Mouse (Mus musculus) thymus, postnatal 14 days (tissue): Measurements from ENCODE around the gene Nrp2.
A peak's percentile ranks its signal among the peaks of the same experiment; 100 is the strongest.

Experiments used
- DNase-seq: peaks from one replicate; pipeline ENCODE4 v3.0.0; 2021

Nrp2 gene

DNA sequence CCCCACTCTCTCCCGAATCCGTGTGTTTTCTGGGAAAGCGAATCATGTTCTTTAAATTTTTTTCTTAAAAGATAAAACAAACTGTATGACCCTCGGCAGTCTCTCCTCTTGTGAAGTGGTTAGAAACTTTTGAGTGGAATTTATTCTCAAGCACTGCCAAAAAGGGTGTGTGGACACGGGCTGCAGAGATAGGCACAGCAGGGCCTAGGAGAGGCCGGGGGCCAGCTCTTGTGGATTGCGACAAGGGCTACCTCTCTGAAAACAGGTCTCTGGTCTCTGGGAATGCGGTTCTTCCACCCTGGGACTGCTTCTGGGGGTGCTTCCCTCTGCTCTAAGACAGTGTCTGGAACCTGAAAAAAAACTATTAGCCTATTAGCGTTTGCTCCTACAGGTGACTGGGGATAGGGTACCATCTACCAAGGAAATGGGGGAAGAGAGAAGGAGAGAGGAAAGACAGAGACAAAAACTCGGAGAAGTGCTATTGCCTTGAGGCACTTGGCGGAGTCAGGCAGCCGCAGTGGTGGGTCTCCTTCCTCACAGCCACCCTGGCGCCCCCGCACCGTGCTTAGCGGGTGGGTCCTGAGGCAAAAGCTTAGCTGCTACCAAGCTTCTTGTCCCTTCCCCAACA is 1.9 kb downstream of the Nrp2 start:
- no peak for DNase-seq

DNA sequence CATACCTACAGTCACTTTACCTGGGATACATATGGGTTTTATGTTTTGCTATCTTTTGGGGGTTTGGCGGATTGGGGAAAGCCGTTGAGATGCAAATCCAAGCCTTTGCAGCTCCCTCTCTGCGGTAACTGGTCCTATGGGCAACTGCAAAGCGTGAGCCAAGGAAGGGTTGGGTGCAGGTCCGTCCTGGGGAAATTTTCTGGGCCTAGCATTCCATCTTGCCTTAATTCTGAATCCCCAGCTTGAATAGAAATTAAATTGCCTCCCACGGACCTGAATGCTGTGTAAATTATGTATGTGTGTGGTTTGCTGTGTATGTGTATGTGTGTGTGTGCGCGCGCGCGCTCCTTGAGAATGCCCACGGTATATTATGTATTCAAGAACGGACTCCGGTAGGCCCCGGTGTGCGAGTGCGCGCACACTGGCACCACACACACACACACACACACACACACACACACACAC is 2.5 kb downstream of the Nrp2 start:
- no peak for DNase-seq

DNA sequence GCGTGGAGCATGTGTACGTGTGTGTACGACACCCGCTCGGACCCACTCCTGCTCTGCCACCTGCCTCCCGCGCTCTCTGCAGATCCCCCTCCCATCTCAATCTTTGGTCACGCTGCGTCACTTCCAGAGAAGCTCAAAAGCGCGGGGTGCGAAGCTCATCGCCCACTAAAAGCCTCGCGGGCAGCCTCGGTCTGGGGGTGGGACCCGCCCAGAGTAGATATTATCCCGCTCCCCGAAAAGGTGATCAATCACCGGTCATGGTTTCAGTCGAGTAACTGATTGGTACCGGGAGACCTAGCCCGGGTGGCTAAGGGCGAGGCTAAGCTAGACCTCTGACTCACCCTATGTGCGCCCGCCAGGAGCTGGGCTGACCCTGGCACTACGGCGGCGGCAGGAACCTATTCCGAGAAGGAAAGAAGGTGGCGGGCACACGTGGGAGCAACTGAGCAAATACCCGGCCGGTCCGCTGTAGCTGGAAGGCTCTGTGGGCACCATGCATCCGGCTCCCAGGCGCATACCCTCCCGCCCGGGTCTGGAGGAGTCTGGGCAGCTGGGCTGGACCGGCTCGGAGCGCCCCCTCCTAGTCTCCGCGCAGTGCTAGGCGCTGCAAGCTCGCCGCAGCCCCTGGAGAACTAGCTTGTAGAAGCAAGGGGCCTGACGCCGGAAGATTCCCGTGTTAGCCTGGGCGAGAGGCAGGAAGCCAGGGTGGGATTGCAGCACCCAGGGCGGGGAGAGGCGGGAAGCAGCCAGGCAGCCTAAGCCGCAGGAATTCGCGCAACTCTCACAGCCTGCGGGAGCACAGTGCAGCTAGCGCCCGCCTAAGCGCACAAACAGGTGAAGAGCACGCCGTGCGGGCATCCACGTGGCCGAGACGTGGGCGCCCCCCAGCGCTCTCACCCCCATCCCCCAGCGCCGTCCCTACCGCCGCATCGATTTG is 3.3 kb downstream of the Nrp2 start:
- DNase-seq = no peak

DNA sequence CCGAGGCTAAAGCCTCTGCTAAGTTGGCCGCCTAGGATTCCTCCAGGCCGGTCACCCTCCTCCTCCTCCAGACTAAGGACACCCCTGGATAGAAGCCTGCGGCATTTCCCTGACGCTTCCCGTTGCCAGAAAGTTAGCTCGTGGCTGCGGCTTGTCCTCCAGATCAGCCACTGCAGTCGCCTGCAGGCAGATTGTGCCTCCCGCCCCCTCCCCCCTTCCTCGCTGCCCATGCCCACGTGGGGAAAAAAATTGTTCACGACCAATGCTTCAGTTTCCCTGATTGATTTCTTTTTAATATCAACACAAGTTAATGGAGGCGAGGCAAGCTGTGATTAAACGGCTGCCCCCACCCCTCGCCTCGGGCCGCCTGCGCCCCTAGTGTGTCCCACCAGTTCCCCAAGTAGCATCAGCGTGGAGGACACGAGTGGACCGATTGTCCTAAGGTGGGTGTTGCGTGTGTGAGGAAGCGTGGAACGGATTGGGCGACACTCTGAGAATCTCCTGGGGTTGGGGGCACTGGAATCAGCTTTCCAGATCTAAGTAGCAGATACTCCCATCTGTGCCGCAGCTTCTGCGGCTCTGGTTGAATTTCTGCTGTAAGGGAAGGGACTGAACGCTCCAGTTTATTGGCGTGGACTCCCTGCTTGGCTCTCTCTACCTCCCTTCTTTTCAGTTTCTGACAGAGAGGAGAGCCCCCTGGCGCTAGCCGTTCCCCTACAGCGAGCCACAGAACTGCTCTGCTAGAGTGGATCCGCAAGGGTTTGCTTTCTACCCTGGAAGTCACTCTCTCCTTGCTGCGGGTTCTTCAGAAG is 4.2 kb downstream of the Nrp2 start:
- DNase-seq = peak; percentile 16

DNA sequence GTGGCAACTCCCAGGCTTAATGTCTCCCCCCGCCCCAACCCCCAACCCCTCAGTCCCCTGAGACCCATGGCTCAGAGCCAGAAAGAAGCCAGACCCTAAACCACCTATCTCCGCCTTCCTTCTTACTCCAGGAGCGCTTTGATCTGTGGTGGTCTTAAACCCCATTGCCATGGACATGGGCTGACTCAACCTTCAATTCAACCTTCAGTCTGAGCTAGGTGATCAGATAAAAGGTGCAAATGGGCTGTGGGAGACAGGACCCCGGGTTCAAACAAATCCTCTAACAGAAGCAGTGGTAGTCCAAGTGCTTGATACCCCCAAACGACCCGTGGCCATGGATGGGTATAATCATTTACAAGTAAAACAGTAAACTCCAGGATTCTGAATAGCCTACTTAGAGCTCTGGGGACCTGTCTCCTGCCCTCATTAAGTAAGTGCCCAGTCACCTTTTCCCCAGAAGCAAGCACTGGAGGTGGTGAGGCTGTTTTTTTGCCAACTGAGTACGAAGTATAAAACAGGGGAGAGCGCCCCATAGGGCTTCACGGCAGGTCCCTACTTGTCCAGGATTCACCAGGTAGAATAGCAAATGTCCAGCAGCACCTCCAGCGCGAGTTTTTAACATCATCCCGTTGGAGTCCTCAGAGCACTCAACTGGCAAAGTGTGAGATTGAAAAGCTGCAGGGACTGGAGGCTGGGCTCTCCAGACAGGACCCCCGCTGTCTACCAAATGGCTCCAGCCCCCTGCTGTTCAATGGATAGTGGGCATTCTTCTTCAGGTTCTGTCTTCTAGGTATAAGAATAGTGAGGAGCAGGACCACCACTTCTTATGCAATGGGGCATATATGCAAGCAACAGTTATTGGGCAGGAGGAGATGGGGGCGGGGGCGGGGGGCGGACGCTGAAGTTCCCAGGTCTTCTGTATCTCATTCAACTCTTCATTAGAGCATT is 5.1 kb downstream of the Nrp2 start:
- no peak for DNase-seq

DNA sequence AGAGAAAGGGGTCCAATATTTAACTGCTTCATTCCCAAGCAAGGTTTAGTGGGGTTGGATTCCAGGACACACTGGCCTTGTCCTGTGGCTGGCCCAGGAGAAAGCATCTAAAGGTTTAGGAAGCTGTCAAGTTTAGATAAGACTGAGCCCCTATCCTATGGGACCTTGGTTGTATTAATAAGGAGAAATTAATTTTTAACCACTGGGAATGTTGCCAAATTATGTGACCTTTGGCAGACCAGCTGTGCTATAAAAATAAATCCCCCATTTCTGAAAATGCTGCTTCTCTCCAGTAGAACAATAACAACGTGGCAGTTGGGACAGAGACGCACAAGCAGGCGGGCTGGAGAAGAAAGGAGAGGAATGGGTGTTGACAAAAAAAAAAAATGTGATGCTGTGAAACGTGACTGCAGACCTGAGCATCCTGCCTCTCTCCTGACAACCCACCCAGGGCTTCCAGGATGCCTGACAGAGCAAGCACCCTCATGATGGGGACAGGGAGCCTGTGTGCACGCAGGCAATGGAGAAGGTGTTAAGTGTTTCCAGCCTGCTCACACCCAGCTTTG is 6.8 kb downstream of the Nrp2 start:
- no peak for DNase-seq

DNA sequence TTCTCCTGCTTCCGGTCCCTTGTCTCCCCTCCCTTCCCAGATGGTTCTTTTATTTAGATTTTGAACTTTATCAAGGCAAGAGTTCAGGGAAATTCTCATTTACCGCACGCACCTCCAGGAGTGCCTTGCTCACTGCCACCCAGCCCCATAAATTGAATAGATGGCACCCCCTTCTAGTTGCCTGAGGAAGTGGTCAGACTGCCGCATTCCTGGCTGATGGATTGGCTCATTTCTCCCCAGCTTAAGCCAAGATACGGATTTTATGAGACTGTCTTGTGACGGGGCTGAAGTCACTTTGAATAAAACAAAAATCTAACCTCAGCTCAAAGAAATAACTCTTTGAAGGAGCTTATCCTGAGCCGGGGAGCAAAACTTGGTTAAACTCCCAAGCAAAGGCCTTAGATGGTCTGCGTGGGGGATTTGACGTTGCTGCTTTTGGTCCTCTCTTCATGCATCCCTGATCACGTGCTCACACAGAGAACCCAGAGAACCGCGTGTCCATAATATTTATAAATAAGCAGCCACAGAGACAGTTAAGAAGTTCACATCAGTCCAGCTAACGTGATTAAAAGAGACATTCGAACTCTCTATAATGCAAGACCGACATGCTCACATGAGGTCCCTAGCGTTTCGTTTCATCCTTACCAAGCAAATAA is 10.1 kb downstream of the Nrp2 start:
- no peak for DNase-seq

DNA sequence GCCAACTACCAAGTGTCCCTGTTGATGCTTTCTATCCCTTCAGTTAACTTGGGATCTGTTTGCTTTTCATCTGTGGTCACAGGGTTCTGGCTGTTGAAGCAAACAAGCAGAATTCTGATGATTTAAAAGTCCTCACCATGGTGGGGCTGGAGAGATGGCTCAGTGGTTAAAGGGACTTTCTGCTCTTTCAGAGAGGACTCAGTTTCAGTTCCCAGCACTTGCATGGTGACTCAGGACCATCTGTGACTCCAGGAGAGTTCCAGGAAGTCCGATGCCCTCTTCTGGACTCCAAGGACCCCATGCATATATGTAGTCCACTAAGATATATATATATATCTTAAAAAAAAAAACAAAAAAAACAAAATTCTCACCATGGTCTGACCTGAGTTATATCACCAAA is 11.9 kb downstream of the Nrp2 start:
- no peak for DNase-seq

DNA sequence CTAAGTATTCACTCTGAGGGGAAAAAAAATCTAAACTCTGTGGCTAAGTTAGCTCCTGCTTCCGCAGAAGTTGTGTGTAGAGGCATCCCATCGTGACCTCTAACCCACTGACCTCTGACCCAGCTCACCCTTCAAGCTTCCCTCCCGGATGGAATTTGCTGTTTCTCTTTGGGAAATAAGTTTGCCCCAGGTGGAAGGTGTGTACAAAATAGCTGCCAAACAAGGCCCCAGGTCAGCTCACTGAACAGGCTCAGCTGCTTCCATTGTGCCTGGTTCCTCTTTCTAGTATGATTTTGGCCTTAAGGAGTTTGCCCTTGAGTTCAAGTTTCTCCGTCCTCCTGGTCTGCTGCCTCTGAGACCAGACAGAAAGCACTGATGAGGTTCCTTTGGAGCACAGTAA is 12.6 kb downstream of the Nrp2 start:
- DNase-seq = no peak

DNA sequence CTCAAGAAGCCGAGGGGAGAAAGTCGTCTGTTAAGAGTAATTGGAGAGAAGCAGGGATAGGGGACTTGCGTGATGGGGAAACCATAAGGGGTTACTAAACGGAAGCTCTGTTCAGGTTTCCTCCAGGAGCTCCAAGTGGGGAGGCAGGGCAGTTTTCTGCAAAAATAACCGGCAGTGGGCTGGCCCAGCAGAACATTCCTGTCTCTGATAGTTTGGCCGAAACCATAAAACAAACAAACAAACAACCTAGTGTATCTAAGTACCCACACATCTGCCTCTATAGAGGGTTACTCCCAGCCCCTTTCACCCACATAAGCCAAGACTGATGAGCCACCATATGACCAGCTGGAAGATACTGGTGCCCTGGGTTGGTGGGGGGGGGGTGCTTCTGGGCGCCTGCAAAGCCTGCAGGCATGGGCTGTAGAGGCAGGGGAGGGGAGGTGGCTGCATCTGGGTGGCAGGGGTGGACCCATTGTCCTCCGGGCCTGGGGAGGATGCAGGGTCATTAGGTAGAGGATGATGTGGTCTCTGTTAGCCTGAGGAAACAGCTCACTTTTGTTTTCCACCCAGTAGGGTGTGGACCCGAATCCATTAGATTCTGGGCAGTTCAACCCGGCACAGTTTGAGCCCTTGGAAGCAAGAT is 13.9 kb downstream of the Nrp2 start:
- no peak for DNase-seq

DNA sequence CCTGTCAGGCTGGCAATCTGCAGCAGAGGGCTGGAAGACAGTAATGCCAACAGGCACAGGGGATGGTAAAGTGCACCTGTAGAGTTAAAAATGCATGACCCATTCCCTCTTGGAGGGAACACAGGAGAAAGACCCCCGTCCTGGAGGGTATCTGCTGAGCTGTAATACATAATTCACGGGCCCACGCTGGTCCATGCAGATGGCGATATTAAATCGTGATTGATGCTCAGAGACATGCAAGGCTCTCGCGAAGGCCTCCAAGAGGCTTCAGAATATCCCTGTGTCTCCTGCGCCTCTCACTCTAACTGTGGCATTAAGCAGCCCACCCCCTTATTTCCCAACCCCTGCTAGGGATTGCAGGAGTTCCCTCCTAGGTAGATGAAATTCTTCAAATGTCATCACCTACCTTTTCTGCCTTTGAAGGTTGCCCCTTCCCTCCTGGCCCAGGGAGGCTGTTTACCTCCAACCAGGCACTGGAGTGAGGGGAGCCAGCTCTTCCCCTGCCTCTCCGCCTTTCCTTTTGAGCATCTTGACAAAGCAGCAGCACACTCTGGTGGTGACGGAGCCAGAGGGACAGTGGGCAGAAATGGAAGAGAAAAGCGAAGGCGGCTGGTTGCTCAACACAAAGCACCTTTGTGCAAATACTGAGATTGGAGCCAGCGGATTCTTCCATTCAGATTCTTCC is 14.6 kb downstream of the Nrp2 start:
- no peak for DNase-seq

DNA sequence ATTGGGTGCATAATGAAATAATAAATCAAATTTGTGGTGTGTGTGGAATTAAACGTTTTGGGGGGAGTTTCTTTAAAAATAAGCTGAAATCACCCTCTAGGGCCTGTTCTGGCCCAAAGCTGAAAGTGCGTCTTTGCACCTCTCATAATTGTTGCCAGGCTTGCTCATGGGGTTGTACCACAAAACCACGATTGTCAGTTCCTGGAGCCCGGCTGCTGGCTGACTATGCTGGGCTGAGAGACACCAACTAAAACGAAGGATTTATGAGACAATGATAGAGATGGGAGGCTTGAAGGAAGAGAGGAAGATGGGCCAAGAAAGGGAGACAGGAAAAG is 15.1 kb downstream of the Nrp2 start:
- no peak for DNase-seq

DNA sequence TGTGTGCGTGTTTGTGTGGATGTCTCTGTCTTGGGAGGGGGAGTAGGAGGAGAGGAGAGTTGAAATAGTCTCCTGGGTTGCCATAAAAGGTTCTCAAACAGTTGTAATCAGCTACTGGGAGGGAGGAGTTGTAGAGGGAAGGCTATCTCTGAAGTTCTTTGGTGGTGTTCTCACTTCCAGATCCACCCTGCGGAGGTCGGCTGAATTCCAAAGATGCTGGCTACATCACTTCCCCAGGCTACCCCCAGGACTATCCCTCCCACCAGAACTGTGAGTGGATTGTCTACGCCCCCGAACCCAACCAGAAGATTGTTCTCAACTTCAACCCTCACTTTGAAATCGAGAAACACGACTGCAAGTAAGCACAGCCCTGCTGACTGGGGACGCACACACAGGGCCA is 15.7 kb downstream of the Nrp2 start:
- DNase-seq = no peak

DNA sequence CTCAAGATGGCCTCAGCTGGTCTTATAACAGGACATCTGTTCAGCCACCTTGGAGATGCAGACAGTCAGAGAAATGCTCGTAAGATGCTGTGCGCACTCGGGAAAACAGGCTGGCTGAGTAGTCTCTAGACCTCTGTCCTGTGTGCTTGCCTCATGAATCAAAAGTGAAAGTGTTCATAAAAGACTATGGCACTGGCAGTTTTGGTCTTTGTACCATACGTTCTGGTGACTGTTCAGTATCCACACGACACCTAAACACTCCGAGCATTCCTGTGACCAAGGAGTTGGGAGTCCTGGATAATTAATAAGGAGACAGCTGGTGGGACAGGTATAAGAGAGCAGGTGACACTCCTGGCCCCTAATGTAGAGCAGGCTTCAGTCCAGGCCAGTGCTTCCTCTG is 16.7 kb downstream of the Nrp2 start:
- DNase-seq = no peak

DNA sequence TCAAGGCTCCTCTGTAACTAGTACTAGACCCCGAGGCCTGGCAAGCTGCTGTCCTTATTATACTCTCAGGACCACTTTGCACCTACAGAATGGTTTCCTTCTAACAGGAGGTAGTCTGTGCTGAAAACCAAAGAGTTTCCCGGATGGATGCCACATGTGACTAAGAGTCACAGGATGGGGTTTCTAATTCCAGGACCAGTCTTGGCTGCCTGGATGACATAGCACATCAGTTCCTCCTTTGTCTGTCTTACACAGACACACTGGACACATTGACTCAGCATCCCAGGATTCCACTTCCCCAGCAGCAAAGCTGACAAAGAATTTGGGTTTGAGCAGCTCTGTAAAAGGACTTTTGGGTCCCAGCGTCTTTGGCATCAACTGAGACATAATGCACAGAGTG is 17.1 kb downstream of the Nrp2 start:
- DNase-seq = no peak

DNA sequence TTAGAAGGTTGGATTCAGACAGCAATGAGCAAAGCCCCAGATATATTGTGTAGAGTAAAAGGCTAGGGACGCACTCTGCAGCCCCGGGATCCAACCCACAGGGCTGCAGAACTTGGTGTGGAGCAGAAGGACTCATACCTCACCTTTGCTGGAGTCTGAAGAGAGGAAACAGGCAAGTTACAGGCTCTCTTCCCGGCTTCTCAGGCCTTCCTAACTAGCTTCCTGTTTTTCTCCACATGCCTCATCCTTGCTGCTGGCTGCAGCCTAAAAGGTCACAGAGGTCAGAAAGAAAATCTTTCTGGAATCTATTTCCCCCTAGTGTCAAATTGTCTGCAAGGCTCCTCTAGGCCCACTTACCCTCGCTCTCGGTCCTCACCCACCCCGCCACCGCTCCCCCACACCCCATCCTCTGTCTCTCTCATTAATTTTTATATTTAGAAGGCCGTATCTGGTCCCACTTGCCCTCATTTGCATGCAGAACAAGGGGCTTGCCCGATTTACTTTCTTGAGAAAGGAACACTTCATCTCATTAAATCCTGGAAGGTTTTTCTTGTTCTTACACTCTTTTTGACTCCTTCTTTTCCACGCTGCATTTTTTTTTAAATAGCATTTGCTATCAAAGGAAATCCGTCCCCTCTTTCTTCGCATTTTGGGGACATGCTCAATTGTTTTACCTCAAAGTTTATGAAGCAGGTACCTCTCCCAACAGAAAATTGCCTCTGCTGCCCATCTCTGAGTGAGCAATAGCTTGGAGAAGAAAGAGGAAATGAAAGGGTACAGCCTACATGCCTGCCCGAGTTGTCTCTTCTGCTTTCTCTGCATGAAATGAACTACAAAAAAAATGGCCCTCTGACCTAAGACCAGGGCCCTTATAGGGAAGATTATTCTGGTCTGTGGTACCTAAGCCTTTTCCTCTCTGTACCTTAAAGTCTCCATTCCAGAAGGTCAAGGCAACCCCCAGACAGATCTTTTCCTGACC is 17.9 kb downstream of the Nrp2 start:
- no peak for DNase-seq

DNA sequence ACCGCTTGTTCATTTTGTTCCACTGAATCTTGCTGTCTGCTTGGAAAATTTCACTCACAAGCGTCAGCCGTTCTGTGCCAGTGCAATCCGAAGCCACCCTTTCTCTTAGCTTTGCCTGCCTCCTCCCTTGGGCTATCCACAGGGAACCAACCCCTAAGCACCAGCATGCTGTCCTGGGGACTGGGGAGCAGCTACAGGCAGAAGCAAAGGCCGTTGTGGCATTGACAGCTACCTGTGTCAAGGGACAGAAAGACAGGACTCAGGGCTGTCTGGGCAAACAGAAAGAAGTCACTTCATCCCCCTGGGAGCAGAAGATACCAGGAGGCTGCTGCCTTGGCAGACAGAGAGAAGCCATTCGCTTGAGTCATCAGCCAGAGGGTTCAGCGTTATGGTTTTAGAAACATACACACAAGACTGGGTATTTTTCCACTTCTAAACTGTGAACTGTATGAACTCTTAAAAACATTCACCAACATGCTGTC is 18.7 kb downstream of the Nrp2 start:
- DNase-seq = no peak

DNA sequence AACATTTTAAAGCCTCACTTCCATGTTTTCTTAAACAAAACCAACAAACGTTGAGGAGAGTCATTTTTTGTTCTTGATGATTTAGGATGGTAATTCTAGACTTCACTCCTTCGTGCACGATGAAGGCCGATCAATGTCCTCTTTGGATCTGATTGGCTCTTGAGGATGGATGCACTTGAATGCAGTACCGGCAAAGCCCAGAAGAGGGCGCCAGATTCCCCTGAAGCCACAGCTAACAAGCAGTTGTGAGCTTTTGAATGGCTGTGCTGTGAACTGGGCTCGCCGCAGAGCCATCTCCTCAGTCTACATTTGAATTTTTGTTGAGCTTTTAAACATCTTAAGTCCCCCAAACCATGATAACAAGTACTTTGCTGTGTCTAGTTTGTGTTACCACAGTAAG is 19.4 kb downstream of the Nrp2 start:
- DNase-seq = peak; percentile 42

DNA sequence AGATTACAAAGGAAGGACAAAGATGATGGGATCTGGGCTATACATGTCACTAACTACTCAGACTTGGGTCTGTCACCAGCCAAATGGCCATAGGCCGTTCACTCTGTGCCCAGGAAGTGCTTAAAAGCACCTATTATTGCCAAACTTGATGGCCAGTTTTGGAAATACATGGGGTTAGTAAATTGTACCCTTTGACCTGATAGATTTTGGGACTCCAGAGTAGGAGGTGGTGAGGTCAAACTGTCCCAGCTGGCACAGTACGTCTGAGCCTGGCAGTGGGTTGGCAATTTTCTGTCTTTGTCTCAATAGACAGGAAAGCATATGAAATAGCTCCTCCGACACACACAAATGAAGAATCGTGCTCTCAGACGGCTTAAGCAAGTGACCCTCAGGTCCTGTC is 20.8 kb downstream of the Nrp2 start:
- no peak for DNase-seq
